Mouse (Mus musculus): ENCODE measurements around the gene Esrrg.

The Esrrg gene

DNA sequence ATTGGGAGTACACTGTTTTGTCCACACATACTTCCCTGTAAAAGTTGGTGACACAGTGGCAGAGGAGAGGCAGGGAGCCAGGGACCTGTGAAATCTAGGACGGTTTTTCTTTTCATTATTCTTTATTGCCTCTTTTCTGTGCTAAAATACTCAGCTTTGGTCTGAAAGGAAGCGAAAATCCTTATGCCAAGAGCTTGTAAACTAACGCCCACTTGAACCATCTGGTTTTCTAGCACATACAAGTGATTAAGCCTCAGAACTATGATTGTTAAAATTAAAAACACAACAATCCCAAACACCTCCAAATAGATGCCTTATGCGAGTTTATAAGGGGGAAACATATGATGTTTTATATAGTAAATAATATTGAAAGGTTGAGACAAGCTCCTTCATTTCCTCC is 176.6 kb downstream of the Esrrg start:
- no peak for DNase-seq

DNA sequence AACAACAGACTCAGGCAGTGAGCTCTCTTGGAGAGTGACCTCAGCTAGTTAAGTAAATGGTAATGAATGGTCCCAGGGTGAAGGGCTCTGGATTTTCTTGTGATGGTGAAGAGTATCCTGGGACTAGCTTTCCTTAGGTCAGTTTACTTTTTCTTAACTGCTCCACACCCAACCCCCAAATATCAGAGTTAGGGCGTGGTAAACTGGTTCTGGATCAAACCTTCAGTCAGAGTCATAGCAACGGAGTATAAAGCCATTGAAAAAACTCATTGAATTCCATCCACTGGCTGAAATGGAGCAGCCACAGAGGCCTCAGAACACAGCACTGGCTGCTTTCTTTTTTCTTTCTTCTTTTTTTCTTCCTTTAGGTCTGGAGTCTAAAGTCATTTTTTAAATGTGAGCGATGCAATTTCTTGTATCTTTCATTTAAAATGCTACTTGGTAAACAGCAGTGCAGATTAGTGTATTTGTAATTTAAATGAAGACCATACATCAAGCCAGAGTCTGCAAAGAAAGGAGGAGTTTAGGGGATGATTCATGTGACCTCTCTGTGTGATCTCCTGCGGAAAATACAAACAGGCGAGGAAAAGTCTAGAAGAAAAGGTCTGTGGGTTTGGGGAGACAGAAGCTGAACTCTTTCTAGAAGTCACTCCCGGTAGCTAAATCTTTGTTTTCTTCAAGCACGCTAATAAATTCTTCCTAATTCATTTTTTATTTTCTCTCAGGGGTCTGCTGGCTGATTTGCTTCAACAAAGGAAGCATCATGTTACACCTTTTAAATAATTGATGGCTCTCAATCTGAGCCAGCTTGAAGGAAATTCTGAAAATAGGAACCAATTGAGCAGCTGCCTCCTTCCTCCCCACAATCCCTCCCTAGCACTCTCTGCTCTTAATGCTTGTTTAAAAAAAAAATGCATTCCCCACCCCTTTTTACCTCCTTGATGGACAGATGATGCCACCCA is 178.7 kb downstream of the Esrrg start:
- DNase-seq, result no peak

DNA sequence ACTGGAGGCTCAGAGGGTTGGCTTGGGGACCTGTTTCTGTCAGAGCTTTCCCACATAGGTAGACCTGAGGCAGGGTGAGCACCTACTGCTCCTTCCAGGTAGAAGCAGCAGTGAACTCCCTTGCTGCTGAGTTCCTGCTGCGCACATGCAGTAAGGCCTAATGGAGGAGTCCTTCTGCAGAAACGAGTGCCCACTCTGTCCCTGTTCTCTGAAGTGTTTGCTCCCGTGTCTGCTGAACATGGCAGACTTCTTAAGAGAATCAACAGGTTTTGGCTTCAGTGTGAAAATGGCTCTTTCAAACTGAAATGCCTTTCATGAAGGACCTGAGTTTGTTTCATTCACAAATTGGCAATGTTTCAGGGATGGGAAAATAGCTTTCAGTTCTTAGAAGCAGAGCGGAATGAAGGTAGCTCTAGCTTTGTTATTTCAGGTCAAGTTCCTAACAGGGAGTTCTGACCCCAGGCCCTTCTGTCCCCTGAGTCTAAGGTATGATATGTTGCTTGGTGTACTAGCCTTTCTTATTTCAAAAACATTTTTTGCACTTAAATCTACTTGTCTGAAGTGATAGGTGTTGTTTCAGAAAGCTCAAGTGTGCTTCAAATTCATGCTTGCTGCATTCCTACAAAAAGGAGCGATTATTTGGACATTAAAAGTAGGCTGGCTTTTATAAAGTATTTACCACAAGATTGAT is 185.8 kb downstream of the Esrrg start:
- no peak for DNase-seq

DNA sequence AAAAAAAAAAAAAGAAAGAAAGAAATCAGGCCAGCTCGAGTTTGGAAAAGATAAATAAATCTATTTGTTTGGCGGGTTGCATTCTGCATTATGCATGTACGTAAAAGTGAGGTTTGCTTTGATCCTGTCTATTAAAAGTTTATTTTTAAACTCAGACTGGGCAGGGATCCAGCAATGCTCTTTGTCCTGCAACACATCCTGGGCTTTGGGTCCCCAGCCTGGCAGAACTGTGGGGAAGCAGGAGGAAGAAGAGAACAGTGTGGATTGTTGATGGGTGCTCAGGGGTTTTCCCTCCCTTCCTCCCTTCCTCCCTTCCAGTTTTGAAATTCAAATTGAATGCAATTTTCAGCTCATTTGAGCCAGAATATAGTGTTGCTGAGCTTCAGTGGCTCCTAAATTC is 187.0 kb downstream of the Esrrg start:
- DNase-seq, result no peak

DNA sequence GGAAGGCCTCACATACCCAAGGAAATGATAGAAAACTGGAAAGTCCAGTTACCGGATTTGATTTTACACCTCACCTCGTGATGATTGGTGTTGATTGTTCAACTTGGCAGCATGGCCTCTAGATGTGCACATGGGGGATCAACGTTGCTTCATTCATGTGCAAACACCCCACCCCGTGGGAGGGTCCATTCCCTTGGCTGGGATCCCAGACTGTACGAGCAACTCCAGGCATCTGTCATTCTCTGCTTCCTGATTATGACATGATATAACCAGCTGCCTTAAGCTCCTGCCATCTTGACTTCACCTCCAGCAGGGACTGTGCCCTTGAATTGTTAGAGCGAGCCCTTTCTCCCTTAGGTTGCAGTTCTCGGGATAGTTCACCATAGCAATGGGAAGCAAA is 190.7 kb downstream of the Esrrg start:
- DNase-seq, result no peak

DNA sequence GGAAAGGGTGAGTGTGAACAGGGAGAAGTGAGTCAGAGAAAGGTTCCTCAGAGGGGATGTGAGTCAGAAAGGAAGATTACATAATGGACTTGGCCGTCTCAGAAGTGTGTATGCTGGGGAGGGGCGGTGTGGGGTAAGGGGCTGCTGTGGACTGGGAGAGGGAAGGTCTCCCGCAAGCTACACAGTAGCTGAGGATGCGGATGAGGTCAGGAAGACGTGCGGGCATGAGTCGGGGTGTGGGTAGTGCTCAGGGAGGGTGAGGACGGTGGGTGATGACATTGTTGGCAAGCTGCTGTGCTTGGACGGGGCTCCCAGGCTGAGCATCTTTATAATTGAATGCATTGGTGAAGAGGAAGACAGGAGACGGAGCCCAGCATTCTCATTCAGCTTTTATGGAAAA is 192.2 kb downstream of the Esrrg start:
- no peak for DNase-seq

DNA sequence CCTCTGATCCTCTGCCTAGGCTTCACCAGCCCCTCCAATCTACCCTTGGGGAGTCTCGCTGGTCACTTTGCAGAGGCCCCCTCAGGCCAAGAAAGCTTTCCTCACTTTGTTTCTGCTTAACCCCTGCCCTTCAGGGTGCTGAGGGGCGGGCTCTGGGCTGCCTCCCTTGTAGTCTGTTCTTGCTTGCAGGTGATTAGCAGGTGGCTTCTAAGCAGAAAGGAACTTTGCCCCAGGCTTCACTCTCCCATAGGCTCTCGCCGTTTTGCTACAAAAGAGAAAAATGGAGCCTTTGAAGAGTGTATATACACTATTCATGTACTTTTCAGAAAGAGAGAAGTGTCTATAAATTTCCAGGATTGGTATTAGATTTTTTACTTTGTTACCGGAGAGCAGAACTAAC is 195.0 kb downstream of the Esrrg start:
- DNase-seq, result no peak

DNA sequence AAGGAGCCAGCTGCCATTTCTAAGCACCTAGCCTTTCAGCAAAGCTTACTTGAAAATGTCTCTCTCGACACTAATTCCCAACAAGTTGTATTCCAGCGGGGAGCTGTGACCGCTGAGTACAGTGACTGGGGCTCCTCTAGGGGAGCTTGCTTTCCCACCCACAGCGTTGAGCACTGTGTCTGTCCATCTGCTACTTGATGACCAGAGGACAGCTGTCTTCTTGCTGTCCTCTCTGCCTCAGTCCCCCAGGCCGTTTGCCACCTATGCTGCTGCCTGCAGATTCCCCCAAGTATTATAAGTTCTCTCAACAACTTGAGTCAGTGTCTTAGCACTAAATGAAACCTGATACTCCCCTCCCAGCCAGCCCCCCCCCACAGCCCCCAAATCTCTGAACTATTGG is 195.4 kb downstream of the Esrrg start:
- DNase-seq, result peak in 1 of 2 experiments; percentile 2

DNA sequence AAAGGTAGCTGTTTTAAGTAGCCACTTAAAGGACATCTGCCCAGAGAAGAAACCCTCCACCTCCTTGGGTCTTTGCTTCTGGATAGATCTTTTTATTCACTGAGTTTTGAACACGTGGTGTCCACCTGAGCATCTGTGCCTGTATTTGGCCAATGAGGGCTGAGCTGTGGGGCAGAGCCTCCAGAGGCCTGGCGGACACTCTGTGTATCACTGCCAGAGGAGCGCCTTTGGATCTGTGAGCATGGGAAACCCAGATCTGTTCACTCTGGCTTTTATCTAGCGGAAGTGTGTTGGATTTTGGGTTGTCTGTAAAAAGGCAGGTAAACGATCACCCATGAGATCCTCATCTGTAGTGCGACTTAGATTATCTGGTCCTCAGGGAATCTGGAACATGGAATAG is 196.4 kb downstream of the Esrrg start:
- DNase-seq, result no peak

DNA sequence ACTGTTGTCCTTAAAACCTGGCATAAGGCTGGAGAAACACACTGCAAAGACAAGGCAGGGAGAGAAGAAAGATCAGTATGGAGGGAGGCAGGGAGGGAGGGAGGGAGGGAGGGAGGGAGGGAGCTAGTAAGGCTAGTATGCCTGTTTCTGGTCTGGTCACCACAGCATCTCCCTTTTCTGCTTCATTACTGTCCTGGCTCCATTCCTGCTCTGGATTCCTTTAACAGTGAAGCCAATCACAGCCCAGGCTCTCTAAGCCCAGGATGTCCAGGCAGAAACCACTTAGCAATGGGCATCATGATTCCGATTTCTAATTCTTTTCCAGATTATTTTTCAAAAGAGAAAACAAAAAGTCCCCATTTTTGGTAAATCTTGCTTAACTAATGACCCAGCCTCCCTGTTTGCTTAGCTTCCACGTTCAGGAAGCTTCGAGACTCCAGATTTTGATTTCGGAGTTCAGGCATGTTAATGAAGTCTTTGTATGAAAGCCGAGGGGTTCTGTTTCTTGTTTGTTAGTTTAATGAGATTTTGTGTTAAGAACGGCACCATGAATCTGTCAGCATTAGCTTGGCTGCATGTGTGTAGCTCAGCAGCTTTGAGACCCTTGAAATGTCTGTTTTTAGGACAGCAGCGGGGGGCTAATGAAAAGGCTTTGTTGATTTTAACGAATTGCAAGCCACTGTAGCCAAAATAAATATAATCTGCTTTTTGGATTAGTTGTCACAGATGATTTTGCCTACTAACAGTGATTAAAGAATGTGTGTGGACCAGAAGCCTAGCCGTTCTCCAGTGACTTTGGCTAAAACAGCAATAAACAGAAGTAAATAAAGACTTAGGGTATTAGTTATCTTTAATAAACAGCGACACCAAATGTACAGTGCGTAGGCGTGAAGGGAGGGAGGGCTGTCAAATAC is 199.1 kb downstream of the Esrrg start:
- DNase-seq, result no peak

DNA sequence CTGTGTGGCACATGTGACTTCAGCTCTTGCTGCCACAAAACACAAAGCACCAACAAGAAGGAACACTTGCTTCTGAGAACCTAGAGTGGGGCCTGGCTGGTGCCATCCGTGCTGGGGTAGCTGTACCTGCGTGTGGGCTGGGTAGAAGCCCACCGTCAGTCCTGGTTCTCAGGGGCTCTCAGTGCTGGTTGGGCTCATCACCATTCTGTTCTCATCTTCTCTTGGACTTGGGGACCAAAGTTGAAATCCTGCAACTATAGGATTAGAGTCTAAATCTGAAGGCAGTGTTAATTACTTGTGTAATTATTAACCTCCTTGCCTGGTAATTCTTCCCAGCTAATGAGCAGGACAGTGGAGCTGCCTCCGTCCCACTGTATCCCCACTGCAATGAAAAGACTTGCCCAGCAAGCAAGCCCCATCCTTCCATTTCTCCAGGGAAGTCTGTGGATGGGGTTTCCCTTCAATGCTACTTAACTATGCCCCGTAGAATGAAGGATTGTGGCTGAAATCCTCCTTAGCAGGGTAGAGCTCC is 199.9 kb downstream of the Esrrg start:
- no peak for DNase-seq

DNA sequence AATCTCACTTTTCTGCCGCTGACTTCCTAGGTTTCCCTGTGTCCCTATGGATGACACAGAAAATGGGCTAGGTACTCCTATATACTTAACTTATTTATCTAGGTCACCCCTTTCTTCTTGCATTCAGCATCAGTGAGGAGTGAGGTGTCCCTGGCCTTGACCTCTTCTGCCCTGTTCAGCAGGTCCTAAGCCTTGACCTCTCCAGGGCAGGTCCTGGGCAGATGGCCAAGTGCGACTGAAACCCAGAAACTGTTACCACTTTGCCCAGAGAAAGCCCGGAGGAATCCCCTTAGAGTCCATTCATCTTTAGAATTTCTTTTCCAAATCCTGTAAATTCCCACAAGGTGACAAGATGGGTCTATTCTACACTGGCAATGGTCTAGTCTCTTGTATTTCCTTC is 201.0 kb downstream of the Esrrg start:
- no peak for DNase-seq

DNA sequence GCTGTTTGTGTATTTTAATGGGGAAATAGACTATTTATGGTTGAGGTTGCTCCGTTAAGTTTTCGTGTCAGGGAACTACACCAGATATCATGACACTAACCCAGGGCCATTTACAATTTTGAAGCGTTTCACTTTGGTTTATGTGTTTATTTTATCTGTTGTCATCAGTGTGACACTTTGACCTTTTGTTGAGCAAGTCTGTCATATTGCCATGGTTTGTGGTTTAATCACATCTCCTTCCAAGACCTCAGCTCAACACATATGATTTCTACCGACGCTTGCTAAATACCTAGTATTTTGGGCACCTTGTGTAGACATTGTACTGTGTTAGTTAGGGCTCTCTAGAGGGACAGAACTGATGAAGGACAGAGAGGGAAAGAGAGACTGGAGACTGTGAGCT is 210.8 kb downstream of the Esrrg start:
- no peak for DNase-seq

DNA sequence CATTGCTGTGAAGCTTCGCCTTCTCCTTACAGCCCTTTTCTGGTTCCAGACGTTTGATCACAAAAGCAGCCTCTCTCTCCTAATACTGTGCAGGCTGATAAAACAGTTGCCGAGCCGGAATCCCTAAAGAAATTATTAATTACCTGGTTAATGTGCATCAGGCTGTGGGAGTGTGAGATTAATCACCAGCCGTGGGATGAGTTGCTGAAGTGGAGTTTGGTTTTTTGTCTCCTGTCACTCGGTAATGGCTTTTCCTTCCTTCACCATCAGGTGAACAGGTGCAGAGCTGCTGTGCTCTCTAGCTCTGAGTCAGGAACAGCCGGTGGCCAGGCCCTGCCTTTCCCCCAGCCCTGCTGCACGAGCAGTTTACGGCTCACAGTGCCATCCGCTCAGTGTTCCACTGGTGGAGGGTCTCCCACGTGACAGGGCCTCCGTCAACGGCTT is 212.8 kb downstream of the Esrrg start:
- DNase-seq, result no peak

DNA sequence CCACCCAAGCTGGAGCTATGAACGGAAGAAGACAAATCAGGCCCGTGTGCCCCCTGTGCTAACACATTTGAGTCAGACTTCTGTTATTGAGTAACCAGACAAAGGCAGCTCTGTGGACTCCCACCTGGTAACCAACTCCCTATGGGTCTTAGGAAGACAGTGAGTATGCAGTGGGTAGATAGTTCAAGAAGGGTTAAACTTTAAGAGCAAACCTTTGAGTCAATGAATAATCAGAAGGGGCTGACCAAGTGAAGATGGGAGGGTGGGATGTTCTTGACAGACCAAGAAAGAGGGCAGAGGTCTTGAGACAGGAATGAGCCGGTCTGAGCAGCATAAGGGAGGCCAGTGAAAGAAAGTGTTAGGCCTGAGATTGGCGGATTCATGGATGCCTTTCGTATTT is 214.8 kb downstream of the Esrrg start:
- DNase-seq, result no peak

DNA sequence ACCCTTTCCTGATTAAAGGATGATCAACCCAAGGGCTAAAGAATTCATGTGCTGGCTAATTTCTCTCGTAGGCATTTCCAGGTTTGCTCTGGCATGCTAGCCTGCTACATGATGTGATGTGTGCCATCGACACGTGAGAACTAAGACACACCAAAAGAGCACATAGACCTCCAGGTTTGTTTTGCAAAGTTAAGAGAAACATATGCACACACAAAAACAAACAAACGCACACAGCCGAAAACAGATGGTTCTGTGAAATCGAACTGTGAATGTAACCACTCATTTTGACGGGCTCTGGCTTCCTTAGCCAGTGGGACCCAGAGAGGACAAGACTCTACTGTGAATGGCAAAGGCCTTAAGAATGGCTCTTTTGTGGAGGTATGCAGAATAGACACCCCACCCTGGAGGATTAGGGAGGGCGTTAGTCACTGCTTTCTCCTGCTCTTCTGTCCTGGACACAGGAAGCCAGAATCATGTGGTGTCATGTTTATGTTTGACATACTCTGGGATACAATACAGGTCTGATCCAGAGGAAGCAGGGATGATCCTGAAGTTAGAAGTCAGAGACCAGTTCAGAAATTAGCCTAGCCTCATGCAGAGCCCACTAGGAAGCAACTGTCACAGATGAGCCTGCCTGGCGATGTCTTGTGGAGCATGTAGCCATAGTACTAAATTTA is 217.0 kb downstream of the Esrrg start:
- DNase-seq, result no peak

DNA sequence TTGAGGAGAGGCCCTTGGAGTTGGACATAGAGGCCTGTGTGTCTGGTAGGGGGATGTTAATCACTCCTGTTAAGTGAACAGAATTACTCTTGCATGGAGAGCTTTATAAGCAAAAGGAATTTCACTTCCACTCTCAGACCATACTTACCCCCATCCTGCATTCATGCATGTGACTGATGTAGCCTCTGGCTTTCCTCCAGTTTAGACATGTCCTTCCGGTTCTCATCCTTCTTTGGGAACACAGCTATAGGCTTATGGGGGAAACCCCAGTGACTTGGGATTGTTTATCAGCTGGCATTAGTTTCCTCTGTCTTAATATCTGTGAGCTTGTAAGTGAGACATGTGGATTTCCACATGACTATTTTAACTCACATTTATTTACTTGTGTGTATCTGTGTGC is 217.5 kb downstream of the Esrrg start:
- no peak for DNase-seq

DNA sequence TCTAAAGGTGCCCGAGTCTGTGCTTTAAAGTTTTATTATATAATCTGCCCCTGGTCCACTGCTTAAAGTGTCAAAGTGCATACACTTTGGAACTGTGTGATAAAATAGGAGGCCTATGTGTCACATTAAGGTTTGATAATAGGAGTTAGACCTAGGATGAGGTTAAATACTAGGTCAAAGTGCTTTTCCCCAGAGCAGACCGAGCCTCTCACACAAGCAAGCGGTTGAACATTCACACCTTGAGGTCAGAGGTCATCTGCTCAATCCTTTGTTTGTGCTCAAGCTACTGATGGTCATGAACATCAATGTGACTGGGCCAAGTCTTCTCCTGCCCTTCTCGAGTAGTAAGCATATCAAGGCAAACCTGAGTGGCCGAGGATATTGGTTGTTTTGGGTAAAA is 218.3 kb downstream of the Esrrg start:
- no peak for DNase-seq

DNA sequence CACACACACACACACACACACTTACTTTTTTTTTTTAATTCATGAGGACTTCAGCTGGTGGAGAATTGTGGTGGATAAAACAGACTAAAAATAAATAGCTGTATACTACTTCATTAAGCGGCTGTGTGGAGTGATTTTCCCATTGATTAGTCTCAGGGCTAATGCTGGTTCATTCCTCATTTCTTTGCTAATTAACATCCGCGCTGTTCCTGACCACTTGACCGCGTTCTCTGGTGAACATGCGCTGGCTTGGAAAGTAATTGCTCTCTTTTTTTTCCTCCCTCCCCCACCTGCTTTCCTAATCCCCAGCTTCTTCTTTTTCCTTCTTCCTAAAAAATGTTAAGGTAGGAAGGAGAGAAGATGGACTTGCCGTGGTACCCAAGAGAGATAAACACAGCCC is 222.3 kb downstream of the Esrrg start:
- DNase-seq, result no peak

DNA sequence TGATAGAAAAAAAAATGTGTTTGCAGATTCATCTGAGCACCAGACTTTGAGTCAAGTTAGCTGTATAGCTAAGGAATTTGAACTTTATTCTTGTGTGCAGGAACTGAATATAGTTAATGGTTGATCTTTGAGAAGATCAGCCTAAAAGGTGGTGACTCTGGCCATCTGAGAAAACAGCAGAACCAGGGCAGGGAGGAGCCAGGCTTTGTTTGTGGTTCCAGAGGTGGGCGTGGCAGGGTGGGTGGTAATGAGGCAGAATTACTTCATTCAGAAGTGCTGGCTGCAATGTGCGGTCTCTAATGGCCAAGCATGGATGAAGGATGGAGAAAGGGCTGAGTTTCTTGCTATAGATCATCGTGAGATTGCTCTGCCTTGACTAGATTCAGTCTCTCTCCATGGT is 224.3 kb downstream of the Esrrg start:
- no peak for DNase-seq

DNA sequence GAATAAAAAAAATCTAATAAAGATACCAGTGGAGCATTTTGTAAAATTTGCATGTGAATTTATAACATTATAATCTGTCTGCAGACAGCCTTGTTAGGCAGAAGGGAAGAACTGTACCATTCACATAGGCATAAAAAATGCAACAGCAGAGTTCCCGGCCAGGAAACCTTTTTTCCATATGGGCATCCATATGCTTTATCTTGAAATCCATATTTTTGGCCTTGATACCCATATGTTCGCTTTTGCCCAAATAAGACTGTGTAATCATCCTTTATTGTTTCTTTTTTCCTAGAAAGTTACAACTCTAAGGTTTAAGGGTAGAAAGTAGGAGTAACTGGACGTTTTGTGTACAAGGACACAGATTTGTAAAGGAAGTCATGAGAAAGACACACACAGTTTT is 226.0 kb downstream of the Esrrg start:
- DNase-seq, result no peak

DNA sequence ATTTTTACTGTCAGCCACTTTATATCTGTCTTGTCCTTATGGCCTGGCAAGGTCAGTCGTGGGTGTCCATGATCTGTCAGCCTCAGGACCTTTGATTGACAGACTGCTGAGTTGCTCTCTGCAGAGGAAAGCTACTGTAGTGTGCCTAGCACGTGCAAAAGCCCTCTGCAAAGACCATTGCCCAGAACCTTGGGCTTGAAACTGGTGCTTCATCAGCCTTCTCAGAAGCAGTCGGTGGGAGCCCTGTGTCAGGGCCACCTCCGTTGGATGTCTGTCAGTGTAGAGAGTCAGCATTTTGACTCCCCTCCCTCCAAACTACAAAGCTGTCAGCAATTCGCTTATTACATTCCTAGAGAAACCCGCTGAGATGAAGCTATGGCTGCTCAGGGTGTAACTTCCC is 227.8 kb downstream of the Esrrg start:
- DNase-seq, result no peak
